Mouse (Mus musculus) heart, postnatal 10 days (tissue): ENCODE results near the gene Klhdc8a. TPM values are rescaled to one million over a fixed set of nuclear protein-coding genes. Genes with fewer than 3 reads are reported as not detected.
"Not testable (repeated sequence)": the region's sequence is repeated elsewhere in the genome, so short reads cannot be mapped to it uniquely, and the experiment has no call there.

Source experiments
- DNase-seq, 2 experiments: peaks; one replicate each; pipeline ENCODE4 v3.0.0; 2021
- intact Hi-C: fragments of 180-260 bp; cut with DNase I; formaldehyde crosslinking; loops from one replicate; pipeline ENCODE4 v1.15.1; 2025
- total RNA-seq, 2 experiments: library from RNA; stranded (reverse); gene quantifications; 2 replicates each; pipeline ENCODE4 v1.2.3; 2021

Klhdc8a gene
- 10 to 100 TPM; 17.7 to 27.5 TPM for total RNA-seq

DNA sequence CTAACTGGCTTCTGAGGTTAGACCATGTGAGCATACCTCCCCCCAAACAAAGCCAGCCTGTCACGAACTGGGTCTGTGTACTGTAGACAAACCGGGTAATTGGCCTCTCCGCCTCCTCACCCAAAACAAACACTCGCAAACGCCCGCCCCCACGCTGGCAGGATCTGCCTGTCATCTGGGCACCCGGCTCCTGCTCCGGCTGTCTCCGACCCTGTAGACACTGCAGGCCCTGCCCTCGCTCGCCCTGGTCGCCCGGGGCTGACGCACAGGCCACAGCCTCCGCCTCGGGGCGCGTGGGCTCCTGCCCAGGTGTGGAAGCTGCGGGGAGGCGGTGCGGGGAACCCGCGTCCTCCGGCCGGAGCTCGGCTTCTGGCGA lies at the start of gene Klhdc8a:
Gene Klhdc8a (plus strand): TSS at position 202 of the 376 bp plus-strand sequence.
- intact Hi-C loops = no loop called here
- DNase-seq = peak; percentile 73 to 74

- intact Hi-C loops = no loop called here
These were observed 44.0 kb upstream of the Klhdc8a start for GRCm38 (mm10) chr1:132254467-132254866.

DNA sequence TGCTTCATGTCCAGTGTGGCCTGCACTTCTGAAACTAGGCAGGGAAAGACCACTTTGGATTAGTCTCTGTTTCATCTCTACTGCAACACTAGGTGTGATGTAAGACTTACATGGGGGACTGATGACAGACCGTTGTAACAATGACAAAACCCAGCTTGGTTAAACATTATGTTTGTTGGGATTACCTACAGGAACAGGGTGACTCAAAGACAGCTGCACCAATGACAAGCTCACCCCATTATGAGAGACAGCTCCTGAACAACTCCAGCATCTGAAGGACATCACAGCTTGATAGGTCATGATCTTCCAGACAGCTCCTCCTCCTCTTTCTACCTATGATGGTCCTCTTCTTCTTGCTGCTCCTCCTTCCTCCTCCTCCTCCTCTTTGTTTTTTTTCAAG lies 38.1 kb upstream of the Klhdc8a start:
- DNase-seq = no peak
- intact Hi-C loops = no loop called here

More at GRCm38 (mm10) chr1:132254467-132254866, 44.0 kb upstream of the Klhdc8a start:
- no peak for DNase-seq

- DNase-seq = peak in 1 of 2 experiments; percentile 13
- intact Hi-C loops = no loop called here
These were observed 37.4 kb upstream of the Klhdc8a start for GRCm38 (mm10) chr1:132261058-132261457.

DNA sequence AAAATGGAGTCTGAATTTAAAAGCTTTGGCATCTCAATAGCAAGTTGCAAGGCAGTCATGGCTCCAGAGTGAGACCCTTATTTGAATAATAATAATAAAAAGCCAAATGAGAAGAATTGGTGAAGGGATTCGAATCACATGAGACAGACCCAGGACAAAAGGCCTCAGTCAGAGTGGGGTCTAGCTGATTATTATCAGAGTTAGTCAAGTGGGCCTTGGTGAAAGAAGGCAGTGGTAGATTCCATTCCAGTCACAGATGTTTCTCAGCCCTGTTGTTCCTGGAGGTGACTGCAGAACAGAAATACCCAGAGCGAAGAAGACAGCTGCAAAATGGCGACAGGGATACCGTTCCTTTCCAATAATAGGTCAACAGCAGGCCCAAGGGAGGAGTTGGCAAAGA lies 34.8 kb upstream of the Klhdc8a start:
- DNase-seq = no peak
- intact Hi-C loops = no loop called here

- intact Hi-C loops = no loop called here
- no peak for DNase-seq
These were observed 33.8 kb upstream of the Klhdc8a start for GRCm38 (mm10) chr1:132264577-132264976.

GRCm38 (mm10) chr1:132265211-132265859 lies 33.1 kb upstream of the Klhdc8a start:
- intact Hi-C loops = no loop called here
- DNase-seq = no peak

DNA sequence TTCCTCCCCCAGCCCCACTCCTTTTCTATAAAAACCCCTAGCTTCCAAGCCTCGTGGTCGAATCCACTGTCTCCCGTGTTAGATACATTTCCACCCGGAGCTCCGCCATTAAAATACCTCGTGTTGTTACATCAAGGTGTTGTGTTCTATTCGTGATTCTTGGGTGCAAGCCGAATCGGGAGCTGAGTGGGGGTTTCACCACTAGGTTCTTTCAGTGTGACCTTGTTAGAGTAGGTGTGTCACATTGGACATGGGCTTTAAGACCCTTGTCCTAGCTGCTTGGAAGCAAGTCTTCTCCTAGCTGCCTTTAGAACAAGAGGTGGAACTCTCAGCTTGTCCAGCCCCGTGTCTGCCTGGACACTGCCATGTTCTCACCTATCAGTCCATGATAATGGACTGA lies 32.5 kb upstream of the Klhdc8a start:
- intact Hi-C loops = no loop called here
- DNase-seq = no peak

- intact Hi-C loops = no loop called here
- DNase-seq = no peak
These were observed 31.5 kb upstream of the Klhdc8a start for GRCm38 (mm10) chr1:132266791-132267557.

GRCm38 (mm10) chr1:132267959-132268358 lies 30.5 kb upstream of the Klhdc8a start:
- DNase-seq = no peak
- intact Hi-C loops = no loop called here

- intact Hi-C loops = no loop called here
- no peak for DNase-seq
These were observed 29.9 kb upstream of the Klhdc8a start for GRCm38 (mm10) chr1:132268418-132269060.

GRCm38 (mm10) chr1:132271237-132271636 lies 27.2 kb upstream of the Klhdc8a start:
- no peak for DNase-seq
- intact Hi-C loops = no loop called here

DNA sequence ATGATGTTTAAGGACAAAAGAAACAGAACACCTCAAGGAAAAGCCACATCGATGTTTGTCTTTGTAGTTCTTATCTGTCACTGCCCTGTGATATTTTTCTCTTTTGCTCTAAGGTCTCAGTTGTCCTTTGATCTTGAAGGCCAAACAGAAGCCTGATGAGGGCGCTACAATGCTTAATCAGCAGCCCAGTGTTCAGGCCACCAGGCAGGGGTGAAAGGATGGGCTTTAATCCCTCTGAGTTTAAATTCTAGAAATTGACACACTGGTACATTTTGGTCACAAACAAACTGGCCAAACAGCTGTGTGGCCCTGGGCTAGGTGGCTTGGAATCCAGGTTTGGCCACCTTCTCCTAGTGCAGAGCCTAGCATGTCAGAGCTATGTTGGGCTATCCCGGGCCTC lies 21.7 kb upstream of the Klhdc8a start:
- intact Hi-C loops = no loop called here

DNA sequence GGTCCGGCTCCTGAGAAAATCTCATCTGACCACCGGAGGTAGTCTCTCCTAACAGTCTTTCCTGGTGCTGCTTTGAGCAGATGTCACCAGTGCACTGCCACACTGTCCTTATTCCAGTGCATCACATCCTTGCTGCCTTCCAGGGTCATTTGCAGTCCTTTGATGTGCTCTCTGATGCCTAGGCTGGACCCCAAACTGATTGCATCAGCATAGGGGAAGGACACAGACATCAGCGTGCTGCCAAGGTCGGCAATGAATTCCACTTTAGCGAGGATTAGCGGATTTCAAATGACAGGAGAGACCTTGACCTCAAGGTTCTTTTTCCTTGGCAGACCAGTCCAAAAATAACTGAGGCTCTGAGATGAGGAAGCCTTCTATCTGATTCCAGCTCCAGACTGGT lies 21.3 kb upstream of the Klhdc8a start:
- no peak for DNase-seq
- intact Hi-C loops = no loop called here

More for the DNA sequence above, 21.7 kb upstream of the Klhdc8a start:
- no peak for DNase-seq

GRCm38 (mm10) chr1:132280636-132281035 lies 17.8 kb upstream of the Klhdc8a start:
- DNase-seq, intact Hi-C loops: not testable (repeated sequence)

DNA sequence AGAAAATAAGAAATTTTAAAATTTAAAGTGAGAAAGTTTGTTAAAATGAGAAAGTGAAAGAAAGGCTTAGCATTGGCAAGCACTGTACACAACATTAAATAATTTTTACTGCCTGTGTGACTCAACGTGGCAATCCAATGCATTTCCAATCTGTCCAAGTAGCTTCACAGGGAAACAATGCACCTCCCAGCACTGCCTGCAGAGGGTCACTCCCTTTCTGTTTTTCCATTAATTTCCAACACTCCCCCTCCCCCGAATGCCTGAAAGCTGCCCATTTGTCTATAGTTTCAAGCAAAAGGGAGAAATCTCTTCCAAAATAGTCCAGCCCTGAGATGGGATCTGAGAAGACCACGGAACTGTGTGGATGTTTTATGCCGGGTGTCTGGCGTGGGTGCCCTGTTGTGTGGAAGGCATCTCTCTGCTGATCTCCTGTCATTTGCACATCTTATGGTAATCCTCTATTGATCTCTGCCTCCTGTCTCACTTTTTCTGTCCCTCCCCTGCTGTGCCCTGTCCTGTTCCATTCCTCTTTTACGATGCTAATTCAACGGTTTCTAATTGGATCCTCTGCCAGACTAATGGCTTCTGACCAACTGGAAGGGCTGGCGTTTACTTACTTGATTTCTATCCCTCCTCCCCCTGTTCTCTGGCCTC lies 16.8 kb upstream of the Klhdc8a start:
- intact Hi-C loops = no loop called here
- no peak for DNase-seq

- intact Hi-C loops = no loop called here
- DNase-seq = no peak
These were observed 16.3 kb upstream of the Klhdc8a start for GRCm38 (mm10) chr1:132282177-132282536.

GRCm38 (mm10) chr1:132283018-132283417 lies 15.4 kb upstream of the Klhdc8a start:
- intact Hi-C loops = no loop called here
- no peak for DNase-seq

- DNase-seq = no peak
- intact Hi-C loops = no loop called here
These were observed 11.7 kb upstream of the Klhdc8a start for GRCm38 (mm10) chr1:132286735-132287134.

- intact Hi-C loops = no loop called here
- DNase-seq = peak in 1 of 2 experiments; percentile 40
These were observed 11.0 kb upstream of the Klhdc8a start for GRCm38 (mm10) chr1:132287445-132287844.

GRCm38 (mm10) chr1:132287991-132288451 lies 10.4 kb upstream of the Klhdc8a start:
- no peak for DNase-seq
- intact Hi-C loops = no loop called here
